ENCODE assay signal across 1 mouse cellular context in genomic region chr4:97805896-97806808, GRCm38 (mm10).
TF ChIP-seq lines count a peak whose summit lies in the region.

No protein-coding gene starts in this region.

TF ChIP-seq in MEL, 35 proteins besides CTCF, POLR2A, EP300 and RAD21:
- TF ChIP-seq MYC (IDR thresholded peaks at IDR 0.05; ENCODE audit: low read depth, low read length) (no peak), BHLHE40 (IDR thresholded peaks at IDR 0.05; ENCODE audit: borderline replicate concordance, low read depth, low read length) (no peak), MAX (IDR thresholded peaks at IDR 0.05; ENCODE audit: low read length) (no peak), NELFE (IDR thresholded peaks at IDR 0.05; ENCODE audit: low read depth, low read length) (no peak), E2F4 (IDR thresholded peaks at IDR 0.05; ENCODE audit: borderline replicate concordance, low read depth, low read length) (no peak), GATA1 (IDR thresholded peaks at IDR 0.05; ENCODE audit: low read depth, low read length) (no peak), MYB (IDR thresholded peaks at IDR 0.05; ENCODE audit: low read depth, low read length) (no peak), CHD1 (IDR thresholded peaks at IDR 0.05; ENCODE audit: low read depth, low read length) (no peak), ELF1 (IDR thresholded peaks at IDR 0.05; ENCODE audit: low read depth, low read length) (no peak), NRF1 (IDR thresholded peaks at IDR 0.05; ENCODE audit: insufficient read depth, low read depth, low read length, poor library complexity, severe bottlenecking) (no peak), SIN3A (IDR thresholded peaks at IDR 0.05; ENCODE audit: low read length) (no peak), TBP (IDR thresholded peaks at IDR 0.05; ENCODE audit: low read depth, low read length) (no peak), SMC3 (IDR thresholded peaks at IDR 0.05; ENCODE audit: low read depth, low read length) (no peak), ZNF384 (IDR thresholded peaks at IDR 0.05; ENCODE audit: low read depth, low read length) (no peak), GABPA (IDR thresholded peaks at IDR 0.05; ENCODE audit: low read depth, low read length) (no peak), MAFK (IDR thresholded peaks at IDR 0.05; ENCODE audit: borderline replicate concordance, low read depth, low read length) (no peak), POLR2AphosphoS2 (IDR thresholded peaks at IDR 0.05; ENCODE audit: low read length) (no peak), ZMIZ1 (IDR thresholded peaks at IDR 0.05; ENCODE audit: low read depth, low read length) (no peak)
